Mouse (Mus musculus) layer of hippocampus, adult 2 months (tissue): ENCODE results near the gene Fam43b. TPM values are rescaled to one million over a fixed set of nuclear protein-coding genes. Genes with fewer than 3 reads are reported as not detected.
"Not testable (repeated sequence)": the region's sequence is repeated elsewhere in the genome, so short reads cannot be mapped to it uniquely, and the experiment has no call there.

Experiments
- DNase-seq, 2 experiments: peaks; one replicate each; pipeline ENCODE4 v3.0.0; 2022; ENCODE audit warnings: low spot score in 2 of 2
- H3K27ac ChIP-seq: fragments of 200-600 bp; 2 replicates; pipeline ENCODE4 v1.8.1; 2022
- H3K4me3 ChIP-seq: fragments of 200-600 bp; 2 replicates; pipeline ENCODE4 v1.8.1; 2022; ENCODE audit warnings: mild to moderate bottlenecking
- CTCF ChIP-seq: fragments of 200-600 bp; conservative IDR thresholded peaks from 2 replicates; pipeline ENCODE4 v1.8.1; 2022; ENCODE audit warnings: antibody characterized with exemption, mild to moderate bottlenecking, moderate library complexity
- long read RNA-seq, 2 experiments: library from polyadenylated mRNA; stranded (forward); transcript quantifications; one replicate each; pipeline ENCODE4 v2.0.0; 2021; ENCODE audit warnings: borderline mapping rate in 2 of 2
- total RNA-seq, 2 experiments: library from RNA; stranded (reverse); gene quantifications; 2 replicates each; pipeline ENCODE4 v1.2.3; 2021

The Fam43b gene
- total RNA-seq = 10 to 100 TPM; 26.5 to 33.1 TPM
- long read RNA-seq, experiment 1, transcript Fam43b-201 (1 exons, 2,437 nt) = major isoform, 40 of 41 reads
- long read RNA-seq, experiment 1, partial matches to known transcripts = 0 of 41 reads
- long read RNA-seq, experiment 1, other reads (novel, unspliced or antisense) = 1 of 41 reads
- long read RNA-seq, experiment 2, transcript Fam43b-201 (1 exons, 2,437 nt) = major isoform, 49 of 49 reads
- long read RNA-seq, experiment 2, partial matches to known transcripts = 0 of 49 reads
- long read RNA-seq, experiment 2, other reads (novel, unspliced or antisense) = 0 of 49 reads

GRCm38 (mm10) chr4:138395971-138396645, at the start of gene Fam43b:
Gene Fam43b, minus strand, starts transcription at chr4:138396528.
- H3K4me3 ChIP-seq = peak within 1 kb of the TSS; percentile 78
- peak; percentile 82 to 86 for DNase-seq
- peak within 1 kb of the TSS; percentile 91 for H3K27ac ChIP-seq
- TF ChIP-seq CTCF = peak; percentile 30; the same call in 1 of the 2 replicates

- no peak overlapping the region for H3K27ac ChIP-seq
- H3K4me3 ChIP-seq = no peak overlapping the region
- no peak for DNase-seq
- TF ChIP-seq CTCF = no peak
Observed at GRCm38 (mm10) chr4:138444941-138445340, 48.6 kb upstream of the Fam43b start.

DNA sequence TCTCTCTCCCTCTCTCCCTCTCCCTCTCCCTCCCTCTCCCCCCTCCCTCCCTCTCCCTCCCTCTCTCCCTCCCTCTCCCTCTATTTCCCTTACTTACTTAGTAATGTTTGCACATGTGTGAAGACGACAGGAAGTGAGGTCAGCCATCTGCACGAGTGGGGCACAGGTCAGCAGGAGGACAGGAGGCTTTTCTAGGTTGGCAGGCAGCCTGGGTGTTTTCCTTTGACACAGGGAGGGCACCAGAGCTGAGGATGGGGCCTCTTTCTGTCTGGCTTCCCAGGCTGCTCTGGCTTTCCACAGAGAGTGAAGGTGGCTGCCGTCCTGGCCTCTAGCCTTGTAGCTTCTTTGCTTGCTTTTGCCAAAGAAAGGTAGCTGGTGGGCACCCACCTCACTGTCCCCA, 43.7 kb upstream of the Fam43b start:
- no peak for TF ChIP-seq CTCF
- H3K4me3 ChIP-seq = no peak overlapping the region
- no peak overlapping the region for H3K27ac ChIP-seq
- no peak for DNase-seq

DNA sequence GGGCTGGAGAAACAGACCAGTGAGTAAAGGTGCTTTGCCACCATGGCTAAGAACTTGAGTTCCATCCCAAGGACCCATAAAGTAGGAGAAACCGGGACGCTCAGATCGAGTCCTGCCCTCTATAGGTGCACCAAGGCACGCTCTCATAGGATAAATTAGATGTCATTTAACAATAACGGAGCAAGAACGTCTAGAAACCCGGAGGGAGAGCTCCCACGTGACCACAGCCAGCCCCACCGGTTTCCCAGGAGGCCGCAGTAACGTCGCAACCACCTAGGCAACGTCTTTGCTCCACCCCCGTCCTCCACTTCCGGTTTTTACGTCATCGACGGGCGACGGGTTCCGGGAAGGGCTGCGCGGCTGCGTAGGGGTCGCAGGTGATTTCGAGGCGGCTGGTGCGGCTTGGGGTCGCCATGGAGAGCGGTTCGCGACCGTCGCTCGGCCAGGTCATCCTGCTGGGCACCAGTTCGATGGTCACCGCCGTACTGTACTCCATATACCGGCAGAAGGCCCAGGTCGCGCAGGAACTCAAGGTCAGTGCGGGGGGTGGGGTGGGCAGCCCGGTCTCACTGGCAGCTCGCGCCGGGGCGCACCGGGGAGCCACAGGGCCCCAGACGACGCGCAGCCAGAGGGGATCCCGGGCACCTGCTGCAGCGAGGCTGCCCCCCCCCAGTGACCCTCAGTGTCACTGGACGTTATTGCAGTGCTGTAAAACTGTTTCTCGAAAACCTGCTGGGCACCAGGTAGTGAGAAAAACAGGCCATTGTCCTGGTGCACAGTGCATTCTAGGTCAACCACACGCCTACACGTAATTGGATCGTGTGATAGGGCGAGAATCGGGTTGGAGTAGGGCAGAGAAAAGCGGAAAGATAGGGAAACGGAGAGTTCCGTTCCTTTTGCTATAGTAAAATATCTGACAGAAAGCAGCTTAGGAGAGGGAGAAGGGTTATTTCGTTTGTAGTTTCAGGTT, 38.3 kb upstream of the Fam43b start, which contains the start of gene Mul1:
Mul1 (plus strand) TSS at position 325 of the 970 bp plus-strand sequence.
- DNase-seq = peak; percentile 97 to 99
- Histone ChIP-seq H3K27ac (peak within 1 kb of the TSS; percentile 94), H3K4me3 (peak within 1 kb of the TSS; percentile 90)
- TF ChIP-seq CTCF = peak; percentile 61

DNA sequence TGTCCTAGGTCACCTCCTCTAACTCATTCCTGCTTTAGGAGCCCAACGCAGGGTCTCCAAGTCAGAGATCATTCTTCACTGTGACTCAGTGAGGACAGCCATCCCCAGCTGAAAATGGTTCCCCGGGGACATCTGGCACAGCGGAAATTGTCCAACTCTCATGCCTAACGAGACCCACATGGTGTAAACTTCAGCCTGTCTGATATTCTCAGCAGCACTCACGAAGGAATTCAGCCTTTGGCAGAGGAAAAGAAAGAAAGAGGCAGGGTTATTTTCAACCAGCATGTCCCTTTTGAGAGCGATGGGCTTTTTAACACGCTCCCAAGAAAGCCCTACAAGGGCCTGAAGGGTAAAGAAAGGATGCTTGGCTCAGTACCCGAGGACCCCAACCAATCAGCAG, 35.0 kb upstream of the Fam43b start:
- TF ChIP-seq CTCF = no peak
- H3K27ac ChIP-seq = no peak overlapping the region
- no peak for DNase-seq
- no peak overlapping the region for H3K4me3 ChIP-seq

GRCm38 (mm10) chr4:138429778-138430177, 33.5 kb upstream of the Fam43b start:
- peak; percentile 79 for TF ChIP-seq CTCF
- peak in 1 of 2 experiments; percentile 53 for DNase-seq
- H3K4me3 ChIP-seq = no peak overlapping the region
- H3K27ac ChIP-seq = no peak overlapping the region

DNA sequence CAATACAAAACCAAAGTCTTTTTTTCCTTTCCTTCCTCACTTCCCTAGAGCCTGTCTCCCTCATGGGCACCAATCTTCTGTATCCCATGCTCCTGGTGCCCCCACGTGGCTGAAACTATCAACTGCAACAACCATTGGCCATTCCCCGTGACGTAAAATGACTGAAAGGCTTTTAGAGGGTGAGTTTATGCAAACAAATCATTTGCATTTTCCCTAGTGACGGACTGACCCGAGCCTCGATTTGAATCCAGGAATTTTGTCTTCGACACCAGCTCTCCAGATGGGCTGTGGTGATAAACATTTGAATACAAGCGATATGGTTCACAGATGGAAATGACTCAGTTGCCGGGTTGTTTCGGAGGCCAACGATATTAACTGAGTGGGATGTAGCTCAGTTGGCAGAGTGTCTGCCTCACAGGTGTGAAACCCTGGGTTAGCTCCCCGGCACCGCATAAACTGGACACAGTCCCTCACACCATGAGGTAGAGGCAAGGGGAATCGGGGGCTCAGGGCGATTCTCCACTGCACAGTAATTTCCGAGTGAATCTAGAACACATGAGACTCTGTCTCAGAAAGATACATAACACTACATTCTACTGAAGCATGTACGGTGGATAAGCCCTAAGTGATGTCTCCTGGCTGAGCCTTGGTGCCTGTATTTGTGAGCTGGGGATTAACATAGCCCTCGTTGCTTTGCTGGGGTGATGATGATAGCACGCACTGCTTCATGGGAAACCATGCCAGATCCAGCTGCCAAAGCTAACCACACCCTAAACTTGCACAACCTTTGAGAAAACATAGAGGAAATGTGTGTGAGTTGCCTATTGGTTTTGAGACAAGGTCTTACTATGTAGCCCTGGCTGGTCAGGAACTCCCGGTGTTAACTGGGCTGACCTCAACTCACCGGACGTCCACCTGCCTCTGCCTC, 30.7 kb upstream of the Fam43b start:
- Histone ChIP-seq H3K4me3 (peak overlapping the region; percentile 6; the same call in 1 of the 2 replicates), H3K27ac (peak overlapping the region; percentile 73)
- DNase-seq = peak; percentile 92 to 93
- TF ChIP-seq CTCF = peak; percentile 87

DNA sequence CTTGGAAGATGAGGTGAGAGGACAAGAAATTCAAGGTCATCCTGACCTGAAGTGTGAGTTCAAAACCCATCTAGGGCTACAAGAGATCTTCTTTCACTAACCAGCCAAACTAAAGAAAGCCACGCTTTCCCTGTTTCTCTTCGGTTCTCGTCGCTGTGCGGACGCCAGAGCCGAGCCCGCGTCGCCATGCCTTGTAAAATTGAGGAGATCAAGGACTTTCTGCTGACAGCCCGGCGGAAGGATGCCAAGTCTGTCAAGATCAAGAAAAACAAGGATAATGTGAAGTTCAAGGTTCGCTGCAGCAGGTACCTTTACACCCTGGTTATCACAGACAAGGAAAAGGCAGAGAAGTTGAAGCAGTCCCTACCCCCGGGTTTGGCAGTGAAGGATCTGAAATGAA, 29.3 kb upstream of the Fam43b start:
- not testable (repeated sequence) for H3K4me3 ChIP-seq, DNase-seq, H3K27ac ChIP-seq

- no peak overlapping the region for H3K4me3 ChIP-seq
- no peak for TF ChIP-seq CTCF
- no peak for DNase-seq
- H3K27ac ChIP-seq = no peak overlapping the region
Observed at GRCm38 (mm10) chr4:138425028-138425427, 28.7 kb upstream of the Fam43b start.

- TF ChIP-seq CTCF = no peak
- no peak overlapping the region for H3K4me3 ChIP-seq
- H3K27ac ChIP-seq = peak overlapping the region; percentile 36; the same call in 1 of the 2 replicates
- DNase-seq = no peak
Observed at GRCm38 (mm10) chr4:138418340-138418957, 22.1 kb upstream of the Fam43b start.

DNA sequence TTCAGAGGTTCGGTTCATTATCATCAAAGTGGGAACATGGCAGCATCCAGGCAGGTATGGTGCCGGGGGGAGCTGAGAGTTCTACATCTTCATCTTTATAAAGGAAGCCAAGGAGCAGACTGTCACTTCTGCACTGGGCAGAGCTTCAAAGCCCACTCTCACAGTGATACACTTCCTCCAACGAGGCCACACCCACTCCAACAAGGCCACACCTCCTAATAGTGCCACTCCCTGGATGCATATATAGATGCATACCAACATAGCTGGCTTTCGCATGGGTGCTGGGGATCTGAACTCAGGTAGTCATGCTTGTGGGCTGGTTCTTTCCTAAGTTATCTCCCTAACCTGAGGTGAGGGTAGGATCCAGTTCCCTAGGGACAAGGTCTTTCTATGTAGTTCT, 21.6 kb upstream of the Fam43b start:
- DNase-seq = no peak
- Histone ChIP-seq H3K4me3 (no peak overlapping the region), H3K27ac (peak overlapping the region; percentile 36; the same call in 1 of the 2 replicates)
- no peak for TF ChIP-seq CTCF
